Comparison of ENCODE assay signal across 16 mouse cellular contexts in the genomic region with DNA sequence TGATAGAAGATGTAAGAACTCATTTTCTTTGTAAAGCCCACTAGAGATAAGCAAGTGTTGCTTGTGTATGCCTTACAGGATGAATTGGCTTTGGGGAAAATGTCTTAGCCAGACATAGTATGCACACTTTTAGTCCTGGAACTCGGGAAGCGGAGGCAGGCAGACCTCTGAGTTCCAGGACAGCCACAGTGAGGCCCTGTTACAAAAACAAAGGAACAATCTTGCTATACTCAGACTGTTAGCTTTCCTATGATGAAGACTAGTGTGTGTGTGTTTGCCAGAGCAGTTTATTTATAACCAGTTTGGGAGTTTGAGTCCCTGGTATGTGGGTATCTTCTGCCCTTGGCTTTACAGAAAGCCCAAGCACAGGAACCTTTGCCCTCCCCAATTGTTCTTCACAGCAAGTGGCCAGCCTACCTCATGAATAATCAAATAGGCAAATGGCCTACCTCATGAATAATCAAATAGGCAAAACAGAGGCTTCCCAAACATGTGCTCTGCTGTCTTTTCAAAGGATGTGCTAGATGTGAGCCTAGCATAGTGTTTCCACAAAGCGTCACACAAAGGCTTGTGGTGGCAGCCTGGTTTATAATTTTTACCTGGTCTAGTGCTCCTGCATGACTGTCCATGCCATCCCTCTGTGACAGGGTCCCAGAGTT. TPM values are rescaled to one million over a fixed set of nuclear protein-coding genes. Genes with fewer than 3 reads are reported as not detected.
DNase-seq lines count a peak whose midpoint lies in the region; ATAC-seq lines count a peak whose summit lies in the region.
"Had no signal": no experiment of that assay in that cellular context is flagged by ENCODE, and none has a peak within 500 bp of the region (broad histone marks: within the 10 kb centered on the region; RNA-seq: fewer than 3 reads in every experiment).

No protein-coding gene starts in this region.

- no peak overlapping the region for H3K4me2 ChIP-seq in neural tube, embryonic 11.5 days (ENCODE audit: low read depth)
- no peak overlapping the region for H3K4me2 ChIP-seq in forebrain, embryonic 12.5 days
- no peak overlapping the region for H3K4me2 ChIP-seq in hindbrain, embryonic 13.5 days
- H3K4me2 ChIP-seq in neural tube, embryonic 14.5 days (ENCODE audit: low read depth, low read length), result no peak overlapping the region
- no peak overlapping the region for H3K4me2 ChIP-seq in intestine, embryonic 16.5 days (ENCODE audit: low read depth, low read length)
- H3K4me2 ChIP-seq: embryonic facial prominence, embryonic 13.5 days; limb, embryonic 13.5 days; liver, embryonic 15.5 days had no signal

- no peaks in the 10 kb centered on the region for H3K4me1 ChIP-seq in neural tube, embryonic 11.5 days (ENCODE audit: control insufficient read depth, insufficient read depth, low read length)
- peaks cover 15% of the 10 kb centered on the region for H3K4me1 ChIP-seq in forebrain, embryonic 12.5 days
- H3K4me1 ChIP-seq in hindbrain, embryonic 13.5 days (replicated peaks), result peaks cover 17% of the 10 kb centered on the region
- peaks cover 5% of the 10 kb centered on the region; the same call in 1 of the 2 replicates for H3K4me1 ChIP-seq in neural tube, embryonic 14.5 days (ENCODE audit: control insufficient read depth, insufficient read depth, low read length)
- no peaks in the 10 kb centered on the region for H3K4me1 ChIP-seq in heart, embryonic 10.5 days
- H3K4me1 ChIP-seq in intestine, embryonic 16.5 days (ENCODE audit: control insufficient read depth, insufficient read depth, low read length), result no peaks in the 10 kb centered on the region
- H3K4me1 ChIP-seq: embryonic facial prominence, embryonic 13.5 days; limb, embryonic 13.5 days; liver, embryonic 15.5 days had no signal

- WGBS in neural tube, embryonic 11.5 days, result 63% methylated on average over 3 of the region's 3 CpGs
- 59% methylated on average over 3 of the region's 3 CpGs for WGBS in forebrain, embryonic 12.5 days
- WGBS in hindbrain, embryonic 13.5 days, result 48% methylated on average over 3 of the region's 3 CpGs
- WGBS in neural tube, embryonic 14.5 days, result 42% methylated on average over 3 of the region's 3 CpGs
- 90% methylated on average over 3 of the region's 3 CpGs for WGBS in heart, embryonic 10.5 days
- WGBS in intestine, embryonic 16.5 days, result 89% methylated on average over 3 of the region's 3 CpGs

- peak overlapping the region; percentile 44 for H3K27ac ChIP-seq in neural tube, embryonic 11.5 days (ENCODE audit: low read depth, low read length)
- peak overlapping the region; percentile 63 for H3K27ac ChIP-seq in forebrain, embryonic 12.5 days
- peak overlapping the region; percentile 59 for H3K27ac ChIP-seq in hindbrain, embryonic 13.5 days
- H3K27ac ChIP-seq in neural tube, embryonic 14.5 days (ENCODE audit: low read depth, low read length), result 0 out of 2 replicates have a peak overlapping the region, but pooled peaks have one; percentile 18
- no peak overlapping the region for H3K27ac ChIP-seq in heart, embryonic 10.5 days
- no peak overlapping the region for H3K27ac ChIP-seq in intestine, embryonic 16.5 days (ENCODE audit: low read length)
- H3K27ac ChIP-seq: embryonic facial prominence, embryonic 13.5 days; layer of hippocampus, adult 2 months; limb, embryonic 13.5 days; liver, embryonic 15.5 days had no signal

- DNase-seq in neural tube, embryonic 11.5 days (ENCODE audit: low spot score), result peak; percentile 65
- DNase-seq in neural tube, embryonic 10.5 days (ENCODE audit: extremely low spot score, low spot score), result no peak
- no peak for DNase-seq in right cerebral cortex, postnatal 36 days (ENCODE audit: low spot score in 2 of 2)
- DNase-seq in heart, embryonic 10.5 days (ENCODE audit: low spot score), result no peak
- DNase-seq: cerebellum, postnatal 25 days; lung, postnatal 14 days; thymus, postnatal 4 days had no signal

- peaks cover 16% of the 10 kb centered on the region for H3K36me3 ChIP-seq in neural tube, embryonic 11.5 days (ENCODE audit: control insufficient read depth, insufficient read depth, low read length)
- peaks cover 91% of the 10 kb centered on the region for H3K36me3 ChIP-seq in forebrain, embryonic 12.5 days (replicated peaks)
- H3K36me3 ChIP-seq in hindbrain, embryonic 13.5 days, result peaks cover 96% of the 10 kb centered on the region
- peaks cover 67% of the 10 kb centered on the region for H3K36me3 ChIP-seq in neural tube, embryonic 14.5 days (ENCODE audit: control insufficient read depth, insufficient read depth, low read length)
- peaks cover 96% of the 10 kb centered on the region for H3K36me3 ChIP-seq in heart, embryonic 10.5 days
- H3K36me3 ChIP-seq in intestine, embryonic 16.5 days (ENCODE audit: control insufficient read depth, insufficient read depth, low read length), result peaks cover 5% of the 10 kb centered on the region; the same call in 1 of the 2 replicates

- no peaks in the 10 kb centered on the region for H3K27me3 ChIP-seq in neural tube, embryonic 11.5 days (ENCODE audit: control insufficient read depth, insufficient read depth, low read length)
- H3K27me3 ChIP-seq in forebrain, embryonic 12.5 days, result no peaks in the 10 kb centered on the region
- H3K27me3 ChIP-seq in hindbrain, embryonic 13.5 days, result no peaks in the 10 kb centered on the region
- H3K27me3 ChIP-seq in neural tube, embryonic 14.5 days (ENCODE audit: control insufficient read depth, insufficient read depth, low read length), result no peaks in the 10 kb centered on the region
- H3K27me3 ChIP-seq in heart, embryonic 10.5 days (ENCODE audit: insufficient read depth, poor library complexity, severe bottlenecking), result no peaks in the 10 kb centered on the region
- H3K27me3 ChIP-seq in intestine, embryonic 16.5 days (replicated peaks; ENCODE audit: control insufficient read depth, insufficient read depth, low read length), result no peaks in the 10 kb centered on the region
- H3K27me3 ChIP-seq: embryonic facial prominence, embryonic 13.5 days; limb, embryonic 13.5 days; liver, embryonic 15.5 days had no signal

- H3K9ac ChIP-seq in neural tube, embryonic 11.5 days (ENCODE audit: low read length), result no peak overlapping the region
- no peak overlapping the region for H3K9ac ChIP-seq in forebrain, embryonic 12.5 days
- H3K9ac ChIP-seq in hindbrain, embryonic 13.5 days, result no peak overlapping the region
- H3K9ac ChIP-seq in neural tube, embryonic 14.5 days (replicated peaks; ENCODE audit: low read depth, low read length), result no peak overlapping the region
- no peak overlapping the region for H3K9ac ChIP-seq in intestine, embryonic 16.5 days (ENCODE audit: low read depth, low read length)
- H3K9ac ChIP-seq: embryonic facial prominence, embryonic 13.5 days; limb, embryonic 13.5 days; liver, embryonic 15.5 days had no signal

- ATAC-seq in neural tube, embryonic 11.5 days (ENCODE audit: insufficient read depth, low FRiP score, low TSS enrichment), result peak; percentile 91
- ATAC-seq in forebrain, embryonic 12.5 days (ENCODE audit: low FRiP score), result peak; percentile 83
- peak; percentile 54 for ATAC-seq in hindbrain, embryonic 13.5 days (ENCODE audit: low FRiP score)
- ATAC-seq in neural tube, embryonic 14.5 days (ENCODE audit: low read depth), result peak; percentile 80
- ATAC-seq in intestine, embryonic 16.5 days, result no peak
- ATAC-seq: activated CD4-positive, CD25-positive, alpha-beta regulatory T cell, adult 4 months had no signal

- H3K4me3 ChIP-seq in neural tube, embryonic 11.5 days (ENCODE audit: low read depth, low read length), result no peak overlapping the region
- no peak overlapping the region for H3K4me3 ChIP-seq in forebrain, embryonic 12.5 days (replicated peaks)
- H3K4me3 ChIP-seq in hindbrain, embryonic 13.5 days, result no peak overlapping the region
- no peak overlapping the region for H3K4me3 ChIP-seq in neural tube, embryonic 14.5 days (ENCODE audit: low read depth, low read length)
- no peak overlapping the region for H3K4me3 ChIP-seq in heart, embryonic 10.5 days
- H3K4me3 ChIP-seq in intestine, embryonic 16.5 days (ENCODE audit: low read length), result no peak overlapping the region
- H3K4me3 ChIP-seq: embryonic facial prominence, embryonic 13.5 days; layer of hippocampus, adult 2 months; limb, embryonic 13.5 days; liver, embryonic 15.5 days had no signal

- H3K9me3 ChIP-seq in neural tube, embryonic 11.5 days (ENCODE audit: control insufficient read depth, low read length), result no peaks in the 10 kb centered on the region
- no peaks in the 10 kb centered on the region for H3K9me3 ChIP-seq in forebrain, embryonic 12.5 days
- H3K9me3 ChIP-seq in hindbrain, embryonic 13.5 days, result no peaks in the 10 kb centered on the region
- H3K9me3 ChIP-seq in neural tube, embryonic 14.5 days (ENCODE audit: control insufficient read depth, low read length), result no peaks in the 10 kb centered on the region
- H3K9me3 ChIP-seq in heart, embryonic 10.5 days, result no peaks in the 10 kb centered on the region
- no peaks in the 10 kb centered on the region for H3K9me3 ChIP-seq in intestine, embryonic 16.5 days (ENCODE audit: control insufficient read depth, low read length)
- H3K9me3 ChIP-seq: embryonic facial prominence, embryonic 13.5 days; limb, embryonic 13.5 days; liver, embryonic 15.5 days had no signal

RNA-seq across cellular contexts. Expression of a gene that starts 24.3 kb away (rescaled TPM):
- polyA plus RNA-seq in neural tube, embryonic 11.5 days (2014; fragmentation: Nextera tagmentation; extraction: Ambion mirVana), result 110 and 123 TPM in 2 replicates
- 96.2 and 102 TPM in 2 replicates for polyA plus RNA-seq in forebrain, embryonic 12.5 days (2016; fragmentation: Nextera tagmentation; extraction: Ambion mirVana)
- 53.3 and 54.9 TPM in 2 replicates for polyA plus RNA-seq in hindbrain, embryonic 13.5 days (2015; fragmentation: Nextera tagmentation; extraction: Ambion mirVana)
- 59.3 and 59.8 TPM in 2 replicates for polyA plus RNA-seq in neural tube, embryonic 14.5 days (2014; fragmentation: Nextera tagmentation; extraction: Ambion mirVana)
- polyA plus RNA-seq in heart, embryonic 10.5 days (2016; fragmentation: Nextera tagmentation; extraction: Ambion mirVana), result 83.5 and 89.3 TPM in 2 replicates
- polyA plus RNA-seq in intestine, embryonic 16.5 days (2015; fragmentation: Nextera tagmentation; extraction: Ambion mirVana), result 79.7 and 82.2 TPM in 2 replicates

RNA-seq across cellular contexts. Expression of a gene that starts 53.3 kb away (rescaled TPM):
- 19.1 and 20.3 TPM in 2 replicates for polyA plus RNA-seq in neural tube, embryonic 11.5 days (2014; fragmentation: Nextera tagmentation; extraction: Ambion mirVana)
- 26.3 and 27.4 TPM in 2 replicates for polyA plus RNA-seq in forebrain, embryonic 12.5 days (2016; fragmentation: Nextera tagmentation; extraction: Ambion mirVana)
- polyA plus RNA-seq in hindbrain, embryonic 13.5 days (2015; fragmentation: Nextera tagmentation; extraction: Ambion mirVana), result 22.6 and 22.9 TPM in 2 replicates
- 16.9 and 19.3 TPM in 2 replicates for polyA plus RNA-seq in neural tube, embryonic 14.5 days (2014; fragmentation: Nextera tagmentation; extraction: Ambion mirVana)
- 15.7 and 16.9 TPM in 2 replicates for polyA plus RNA-seq in heart, embryonic 10.5 days (2016; fragmentation: Nextera tagmentation; extraction: Ambion mirVana)
- polyA plus RNA-seq in intestine, embryonic 16.5 days (2015; fragmentation: Nextera tagmentation; extraction: Ambion mirVana), result 12.3 and 13.4 TPM in 2 replicates

RNA-seq across cellular contexts. Expression of a gene that starts 53.6 kb away (rescaled TPM):
- 25.8 and 30.8 TPM in 2 replicates for polyA plus RNA-seq in neural tube, embryonic 11.5 days (2014; fragmentation: Nextera tagmentation; extraction: Ambion mirVana)
- polyA plus RNA-seq in forebrain, embryonic 12.5 days (2016; fragmentation: Nextera tagmentation; extraction: Ambion mirVana), result 30.7 and 33.3 TPM in 2 replicates
- polyA plus RNA-seq in hindbrain, embryonic 13.5 days (2015; fragmentation: Nextera tagmentation; extraction: Ambion mirVana), result 7.0 and 9.1 TPM in 2 replicates
- polyA plus RNA-seq in neural tube, embryonic 14.5 days (2014; fragmentation: Nextera tagmentation; extraction: Ambion mirVana), result 5.5 and 5.7 TPM in 2 replicates
- 25.3 and 27.7 TPM in 2 replicates for polyA plus RNA-seq in heart, embryonic 10.5 days (2016; fragmentation: Nextera tagmentation; extraction: Ambion mirVana)
- polyA plus RNA-seq in intestine, embryonic 16.5 days (2015; fragmentation: Nextera tagmentation; extraction: Ambion mirVana), result 18.0 and 19.9 TPM in 2 replicates

Comparison
In these comparisons a context has a peak if more than half of its experiments do, and no peak if none do; other contexts are left out.
1. H3K27ac ChIP-seq: peak in neural tube, embryonic 11.5 days (single experiment), forebrain, embryonic 12.5 days (single experiment), hindbrain, embryonic 13.5 days (single experiment) and neural tube, embryonic 14.5 days (single experiment); none in heart, embryonic 10.5 days (single experiment) and intestine, embryonic 16.5 days (single experiment).